Mouse (Mus musculus): ENCODE data around the gene Cryzl2. TPM values are rescaled to one million over a fixed set of nuclear protein-coding genes. Genes with fewer than 3 reads are reported as not detected.

Cryzl2 gene
- polyA plus RNA-seq, 1 experiment = 9.1 TPM

DNA sequence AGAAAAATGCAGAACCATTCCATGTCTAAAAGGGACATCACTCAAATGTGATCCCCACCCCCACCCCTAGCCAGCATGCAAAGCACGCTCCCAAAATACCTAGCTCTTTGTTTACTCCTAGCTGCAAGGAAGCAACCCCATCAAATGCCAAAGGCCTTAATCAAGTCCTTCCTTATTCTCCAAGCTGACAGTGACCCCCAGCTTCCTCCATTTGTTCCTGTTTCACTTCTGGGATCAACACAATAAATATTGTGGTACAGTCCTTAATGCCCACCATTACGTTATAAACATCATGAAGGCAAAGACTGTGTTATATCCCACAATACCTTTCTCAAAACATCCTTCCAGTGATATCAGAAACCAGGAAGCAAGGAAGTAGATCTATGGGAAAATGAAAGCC lies 41.7 kb upstream of the Cryzl2 start:
- TF ChIP-seq CTCF (IDR thresholded peaks at IDR 0.05; ENCODE audit: control insufficient read depth, insufficient read depth, low read length) (no peak), POLR2A (IDR thresholded peaks at IDR 0.05; ENCODE audit: borderline replicate concordance, control insufficient read depth, low read depth, low read length) (no peak)
- Histone ChIP-seq H3K4me1 (ENCODE audit: control insufficient read depth, insufficient read depth, low read length) (no peaks in the 10 kb centered on the region), H3K27ac (ENCODE audit: control insufficient read depth, insufficient read depth, low read depth, low read length, poor library complexity) (no peak overlapping the region), H3K4me3 (replicated peaks; ENCODE audit: control insufficient read depth, low read depth, low read length) (no peak overlapping the region)
- WGBS = 85% methylated on average over 2 of the region's 2 CpGs

GRCm38 (mm10) chr1:157417414-157417813 lies 41.0 kb upstream of the Cryzl2 start:
- no peaks in the 10 kb centered on the region for H3K4me1 ChIP-seq (ENCODE audit: control insufficient read depth, insufficient read depth, low read length)
- no peak overlapping the region for H3K27ac ChIP-seq (ENCODE audit: control insufficient read depth, insufficient read depth, low read depth, low read length, poor library complexity)
- no peak overlapping the region for H3K4me3 ChIP-seq (replicated peaks; ENCODE audit: control insufficient read depth, low read depth, low read length)
- no peak for TF ChIP-seq POLR2A (IDR thresholded peaks at IDR 0.05; ENCODE audit: borderline replicate concordance, control insufficient read depth, low read depth, low read length)
- no peak for TF ChIP-seq CTCF (IDR thresholded peaks at IDR 0.05; ENCODE audit: control insufficient read depth, insufficient read depth, low read length)
- WGBS = 65% methylated on average over 3 of the region's 3 CpGs

DNA sequence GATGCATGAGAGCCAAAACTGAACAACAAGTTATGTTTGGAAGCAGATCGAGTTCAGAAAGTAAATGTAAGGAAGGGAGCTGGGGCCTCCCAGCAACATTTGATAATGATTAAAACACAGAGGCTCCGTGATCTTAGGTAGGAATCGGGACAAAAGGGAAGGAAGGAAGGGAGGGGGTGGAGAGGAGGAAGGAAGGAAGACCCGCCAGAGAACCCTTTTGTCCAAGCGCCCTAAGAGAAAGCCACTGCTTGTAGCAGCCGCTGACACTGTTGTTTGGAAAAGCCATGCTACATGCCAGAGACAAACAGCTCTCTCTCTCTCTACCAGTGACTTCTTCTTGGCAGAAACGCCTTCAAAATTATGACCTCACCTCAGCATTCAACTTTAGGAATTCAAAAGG lies 40.5 kb upstream of the Cryzl2 start:
- H3K4me1 ChIP-seq (ENCODE audit: control insufficient read depth, insufficient read depth, low read length) = no peaks in the 10 kb centered on the region
- WGBS = 62% methylated on average over 7 of the region's 7 CpGs
- H3K27ac ChIP-seq (ENCODE audit: control insufficient read depth, insufficient read depth, low read depth, low read length, poor library complexity) = no peak overlapping the region
- TF ChIP-seq POLR2A (IDR thresholded peaks at IDR 0.05; ENCODE audit: borderline replicate concordance, control insufficient read depth, low read depth, low read length) (no peak), CTCF (IDR thresholded peaks at IDR 0.05; ENCODE audit: control insufficient read depth, insufficient read depth, low read length) (no peak)
- H3K4me3 ChIP-seq (replicated peaks; ENCODE audit: control insufficient read depth, low read depth, low read length) = no peak overlapping the region

GRCm38 (mm10) chr1:157425741-157426427 lies 32.5 kb upstream of the Cryzl2 start:
- no peak for TF ChIP-seq CTCF (IDR thresholded peaks at IDR 0.05; ENCODE audit: control insufficient read depth, insufficient read depth, low read length)
- no peak for TF ChIP-seq POLR2A (IDR thresholded peaks at IDR 0.05; ENCODE audit: borderline replicate concordance, control insufficient read depth, low read depth, low read length)
- Histone ChIP-seq H3K27ac (ENCODE audit: control insufficient read depth, insufficient read depth, low read depth, low read length, poor library complexity) (no peak overlapping the region), H3K4me1 (ENCODE audit: control insufficient read depth, insufficient read depth, low read length) (no peaks in the 10 kb centered on the region), H3K4me3 (replicated peaks; ENCODE audit: control insufficient read depth, low read depth, low read length) (no peak overlapping the region)
- 45% methylated on average over 8 of the region's 8 CpGs for WGBS

DNA sequence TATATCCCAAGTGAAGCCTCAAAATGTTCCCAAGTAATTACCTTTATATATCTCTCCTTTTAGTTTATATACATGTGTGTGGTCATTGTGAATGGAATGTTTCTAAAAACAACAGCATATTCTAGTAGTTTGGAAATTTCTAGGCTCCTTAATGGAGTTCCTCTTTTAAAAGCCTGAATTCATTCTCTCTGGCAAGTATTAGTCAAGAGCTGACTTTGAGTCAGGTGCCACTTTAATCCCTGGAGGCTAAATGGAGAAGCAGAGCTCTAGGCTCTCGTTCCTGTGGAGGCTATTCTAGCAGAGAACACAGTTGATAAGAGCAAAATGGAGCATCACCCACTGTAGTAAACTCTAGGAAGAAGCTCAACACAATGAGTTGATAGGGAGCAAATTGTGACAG lies 31.4 kb upstream of the Cryzl2 start:
- TF ChIP-seq POLR2A (IDR thresholded peaks at IDR 0.05; ENCODE audit: borderline replicate concordance, control insufficient read depth, low read depth, low read length) (no peak), CTCF (IDR thresholded peaks at IDR 0.05; ENCODE audit: control insufficient read depth, insufficient read depth, low read length) (no peak)
- Histone ChIP-seq H3K4me3 (replicated peaks; ENCODE audit: control insufficient read depth, low read depth, low read length) (no peak overlapping the region), H3K4me1 (ENCODE audit: control insufficient read depth, insufficient read depth, low read length) (no peaks in the 10 kb centered on the region), H3K27ac (ENCODE audit: control insufficient read depth, insufficient read depth, low read depth, low read length, poor library complexity) (no peak overlapping the region)
- 15% methylated on average over 1 of the region's 1 CpGs for WGBS

DNA sequence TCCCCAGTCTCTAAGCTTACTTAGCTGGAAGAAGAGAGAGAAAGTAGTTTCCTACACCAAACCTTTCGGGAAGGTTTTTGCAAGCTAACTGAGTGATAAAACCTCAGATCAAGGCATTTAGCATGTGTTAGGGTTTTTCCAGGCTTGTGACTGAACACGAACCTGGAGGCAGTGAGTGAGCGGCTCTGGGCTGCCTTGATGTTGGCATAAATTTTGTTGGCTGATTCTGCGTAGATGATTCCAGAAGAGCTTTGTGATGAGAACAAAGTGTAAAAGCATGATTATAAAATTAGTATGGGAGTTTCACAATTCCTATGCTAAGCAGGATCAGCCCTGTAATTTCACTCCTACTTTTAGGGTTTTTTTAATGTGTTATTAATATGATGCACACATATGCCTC lies 30.8 kb upstream of the Cryzl2 start:
- Histone ChIP-seq H3K4me3 (replicated peaks; ENCODE audit: control insufficient read depth, low read depth, low read length) (no peak overlapping the region), H3K27ac (ENCODE audit: control insufficient read depth, insufficient read depth, low read depth, low read length, poor library complexity) (no peak overlapping the region), H3K4me1 (ENCODE audit: control insufficient read depth, insufficient read depth, low read length) (no peaks in the 10 kb centered on the region)
- TF ChIP-seq CTCF (IDR thresholded peaks at IDR 0.05; ENCODE audit: control insufficient read depth, insufficient read depth, low read length) (no peak), POLR2A (IDR thresholded peaks at IDR 0.05; ENCODE audit: borderline replicate concordance, control insufficient read depth, low read depth, low read length) (no peak)
- 87% methylated on average over 4 of the region's 4 CpGs for WGBS

DNA sequence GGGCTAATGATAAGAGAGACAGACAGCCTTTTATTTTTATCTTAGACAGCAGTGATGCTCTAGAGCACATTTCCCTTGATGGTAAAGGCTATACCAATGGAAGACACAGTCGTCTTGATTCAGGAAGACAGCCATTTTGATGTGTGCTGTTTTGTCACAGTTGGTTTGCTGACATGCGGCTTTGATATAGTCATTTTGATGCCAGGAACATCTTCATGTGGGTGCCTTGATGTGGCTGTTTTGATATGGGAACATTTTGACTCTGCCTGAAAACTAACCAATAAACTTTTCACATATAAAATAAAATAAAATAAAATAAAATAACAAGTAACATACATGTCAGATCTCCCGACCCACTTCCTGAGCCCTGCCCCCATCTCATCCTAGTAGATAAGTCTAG lies 30.0 kb upstream of the Cryzl2 start:
- H3K4me3 ChIP-seq (replicated peaks; ENCODE audit: control insufficient read depth, low read depth, low read length) = no peak overlapping the region
- TF ChIP-seq CTCF (IDR thresholded peaks at IDR 0.05; ENCODE audit: control insufficient read depth, insufficient read depth, low read length) (no peak), POLR2A (IDR thresholded peaks at IDR 0.05; ENCODE audit: borderline replicate concordance, control insufficient read depth, low read depth, low read length) (no peak)
- WGBS = 64% methylated on average over 3 of the region's 3 CpGs
- no peaks in the 10 kb centered on the region for H3K4me1 ChIP-seq (ENCODE audit: control insufficient read depth, insufficient read depth, low read length)
- H3K27ac ChIP-seq (ENCODE audit: control insufficient read depth, insufficient read depth, low read depth, low read length, poor library complexity) = no peak overlapping the region

DNA sequence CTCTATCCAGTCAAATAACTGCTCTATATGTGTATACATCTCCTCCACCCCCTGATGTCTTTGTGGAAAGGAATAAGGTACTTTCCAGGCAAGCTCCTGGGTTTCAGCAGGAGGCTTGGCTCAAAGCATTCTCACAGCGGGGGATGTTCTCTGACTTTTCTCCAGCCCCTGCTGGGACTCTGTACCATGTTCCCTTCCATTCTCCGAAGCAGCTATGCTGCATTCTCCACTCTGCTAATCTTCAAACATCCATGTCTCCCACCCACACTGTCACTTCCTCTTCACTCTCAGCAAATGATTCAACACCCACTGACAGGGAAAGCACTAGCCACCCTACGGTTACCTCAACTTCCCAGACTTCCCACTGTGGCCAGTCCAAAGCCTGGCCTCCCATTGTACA lies 25.1 kb upstream of the Cryzl2 start:
- TF ChIP-seq POLR2A (IDR thresholded peaks at IDR 0.05; ENCODE audit: borderline replicate concordance, control insufficient read depth, low read depth, low read length) (no peak), CTCF (IDR thresholded peaks at IDR 0.05; ENCODE audit: control insufficient read depth, insufficient read depth, low read length) (no peak)
- H3K4me1 ChIP-seq (ENCODE audit: control insufficient read depth, insufficient read depth, low read length) = no peaks in the 10 kb centered on the region
- 73% methylated on average over 3 of the region's 3 CpGs for WGBS
- no peak overlapping the region for H3K27ac ChIP-seq (ENCODE audit: control insufficient read depth, insufficient read depth, low read depth, low read length, poor library complexity)
- H3K4me3 ChIP-seq (replicated peaks; ENCODE audit: control insufficient read depth, low read depth, low read length) = no peak overlapping the region

GRCm38 (mm10) chr1:157434404-157434803 lies 24.0 kb upstream of the Cryzl2 start:
- H3K4me3 ChIP-seq (replicated peaks; ENCODE audit: control insufficient read depth, low read depth, low read length) = no peak overlapping the region
- TF ChIP-seq POLR2A (IDR thresholded peaks at IDR 0.05; ENCODE audit: borderline replicate concordance, control insufficient read depth, low read depth, low read length) (no peak), CTCF (IDR thresholded peaks at IDR 0.05; ENCODE audit: control insufficient read depth, insufficient read depth, low read length) (no peak)
- 77% methylated on average over 4 of the region's 4 CpGs for WGBS
- H3K4me1 ChIP-seq (ENCODE audit: control insufficient read depth, insufficient read depth, low read length) = no peaks in the 10 kb centered on the region
- no peak overlapping the region for H3K27ac ChIP-seq (ENCODE audit: control insufficient read depth, insufficient read depth, low read depth, low read length, poor library complexity)
